Mouse (Mus musculus) limb, embryonic 12.5 days (tissue): Measurements from ENCODE around the gene Tmc5. TPM values are rescaled to one million over a fixed set of nuclear protein-coding genes. Genes with fewer than 3 reads are reported as not detected.

Source experiments
- ATAC-seq: fragments of 200-750 bp; cut with Nextera tagmentation; 2 replicates; pipeline ENCODE4 v1.8.0; 2017; ENCODE audit warnings: low read depth, moderate TSS enrichment; ENCODE audit not compliant: insufficient number of reproducible peaks, insufficient read depth, low FRiP score, low TSS enrichment
- H3K27ac ChIP-seq: fragments of 300-500 bp; sonication (generic); 2 replicates; pipeline ENCODE4 v1.5.1; 2016; ENCODE audit warnings: mild to moderate bottlenecking, moderate library complexity
- H3K27me3 ChIP-seq: fragments of 300-500 bp; sonication (generic); 2 replicates; pipeline ENCODE4 v1.6.1; 2016; ENCODE audit warnings: mild to moderate bottlenecking, moderate library complexity
- H3K36me3 ChIP-seq: fragments of 300-500 bp; sonication (generic); 2 replicates; pipeline ENCODE4 v1.6.1; 2016; ENCODE audit warnings: mild to moderate bottlenecking, moderate library complexity
- H3K4me1 ChIP-seq: fragments of 300-500 bp; sonication (generic); replicated peaks from 2 replicates; pipeline ENCODE4 v1.6.1; 2016
- H3K4me2 ChIP-seq: fragments of 300-500 bp; sonication (generic); 2 replicates; pipeline ENCODE4 v1.6.1; 2016; ENCODE audit warnings: mild to moderate bottlenecking, moderate library complexity
- H3K4me3 ChIP-seq: fragments of 300-500 bp; sonication (generic); replicated peaks from 2 replicates; pipeline ENCODE4 v1.5.1; 2016; ENCODE audit warnings: mild to moderate bottlenecking
- H3K9ac ChIP-seq: fragments of 300-500 bp; sonication (generic); replicated peaks from 2 replicates; pipeline ENCODE4 v1.6.1; 2016; ENCODE audit warnings: mild to moderate bottlenecking, moderate library complexity
- H3K9me3 ChIP-seq: fragments of 300-500 bp; sonication (generic); 2 replicates; pipeline ENCODE4 v1.6.1; 2016; ENCODE audit warnings: mild to moderate bottlenecking, moderate library complexity
- WGBS: fragments of 180-500 bp; shearing (Covaris S2); methylation state at CpG from one replicate; pipeline ENCODE4 v1.1.7; 2016; 5-methylcytosine and 5-hydroxymethylcytosine counted together
- polyA plus RNA-seq: library from polyadenylated mRNA; unstranded; fragments of >200 nt; fragmentation: Nextera tagmentation; extraction: Ambion mirVana; gene quantifications from 2 replicates; pipeline ENCODE4 v1.2.1, GENCODE M21; 2016

The Tmc5 gene
- not detected in 2 replicates for polyA plus RNA-seq

GRCm38 (mm10) chr7:118597201-118597600 lies at the start of gene Tmc5:
TSS of gene Tmc5 (plus strand) at chr7:118597297.
- no peak for ATAC-seq
- H3K27me3 ChIP-seq: peaks cover 55% of the 10 kb centered on the region
- no peak within 1 kb of the TSS for H3K27ac ChIP-seq
- 8% methylated on average over 23 of the region's 23 CpGs for WGBS
- H3K36me3 ChIP-seq: no peaks in the 10 kb centered on the region
- H3K4me1 ChIP-seq: peaks cover 45% of the 10 kb centered on the region
- peak within 1 kb of the TSS; percentile 48 for H3K4me2 ChIP-seq
- H3K4me3 ChIP-seq: peak within 1 kb of the TSS; percentile 22
- peak within 1 kb of the TSS; percentile 27; the same call in 1 of the 2 replicates for H3K9ac ChIP-seq
- no peaks in the 10 kb centered on the region for H3K9me3 ChIP-seq

DNA sequence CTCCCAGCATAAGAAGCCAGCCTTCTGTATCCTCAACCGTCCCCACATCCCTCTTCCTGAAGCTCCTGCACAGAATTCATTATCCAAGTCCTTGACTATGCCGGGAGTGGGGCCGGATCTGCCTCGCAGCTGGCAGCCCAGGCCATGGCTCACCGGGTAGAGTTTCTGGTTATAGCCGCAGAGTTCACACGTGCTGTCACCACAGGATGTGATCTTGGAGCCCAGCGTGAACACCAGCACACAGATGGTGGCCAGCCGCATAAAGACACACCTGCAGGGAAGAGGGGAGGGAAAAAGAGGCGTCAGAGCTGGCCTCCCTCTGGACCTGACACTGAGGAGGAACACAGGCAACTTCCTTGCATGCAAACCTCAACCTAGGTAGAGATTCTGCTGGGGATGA lies 49.6 kb upstream of the Tmc5 start:
- no peak for ATAC-seq
- Histone ChIP-seq H3K27ac (0 out of 2 replicates have a peak overlapping the region, but pooled peaks have one; percentile 12), H3K4me2 (no peak overlapping the region), H3K9me3 (peaks cover 6% of the 10 kb centered on the region; the same call in 1 of the 2 replicates), H3K27me3 (no peaks in the 10 kb centered on the region), H3K4me3 (no peak overlapping the region), H3K4me1 (no peaks in the 10 kb centered on the region), H3K9ac (no peak overlapping the region), H3K36me3 (peaks cover 19% of the 10 kb centered on the region)
- WGBS: 53% methylated on average over 10 of the region's 10 CpGs

GRCm38 (mm10) chr7:118553881-118554280 lies 43.2 kb upstream of the Tmc5 start:
- H3K36me3 ChIP-seq: peaks cover 15% of the 10 kb centered on the region
- no peak overlapping the region for H3K9ac ChIP-seq
- 71% methylated on average over 4 of the region's 4 CpGs for WGBS
- H3K27ac ChIP-seq: no peak overlapping the region
- peaks cover 6% of the 10 kb centered on the region; the same call in 1 of the 2 replicates for H3K9me3 ChIP-seq
- H3K4me2 ChIP-seq: no peak overlapping the region
- no peak for ATAC-seq
- H3K27me3 ChIP-seq: no peaks in the 10 kb centered on the region
- no peak overlapping the region for H3K4me3 ChIP-seq
- no peaks in the 10 kb centered on the region for H3K4me1 ChIP-seq

DNA sequence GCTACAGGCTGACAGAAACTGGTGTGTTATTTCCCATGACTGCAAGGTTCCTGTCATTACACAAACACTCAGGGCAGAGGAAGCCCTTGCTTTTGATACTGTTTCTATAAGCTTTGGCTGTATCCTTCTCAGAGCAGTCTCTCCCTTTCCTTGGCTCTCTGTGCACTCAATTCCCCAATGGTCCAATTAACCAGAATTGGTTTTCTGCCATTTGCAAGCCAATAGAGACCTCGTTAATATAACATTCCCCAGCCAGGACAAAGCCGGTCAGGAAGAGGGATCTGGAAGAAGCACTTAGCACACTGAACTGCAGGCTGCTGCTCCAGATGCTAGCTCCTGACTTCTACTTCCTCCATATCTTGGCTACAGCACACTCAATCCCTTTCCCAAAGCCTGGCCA lies 42.8 kb upstream of the Tmc5 start:
- no peak overlapping the region for H3K9ac ChIP-seq
- 43% methylated on average over 2 of the region's 2 CpGs for WGBS
- H3K4me1 ChIP-seq: no peaks in the 10 kb centered on the region
- no peak overlapping the region; the same call in 1 of the 2 replicates for H3K27ac ChIP-seq
- H3K36me3 ChIP-seq: peaks cover 13% of the 10 kb centered on the region
- no peak overlapping the region for H3K4me2 ChIP-seq
- no peak for ATAC-seq
- H3K27me3 ChIP-seq: no peaks in the 10 kb centered on the region
- H3K4me3 ChIP-seq: no peak overlapping the region
- H3K9me3 ChIP-seq: peaks cover 6% of the 10 kb centered on the region; the same call in 1 of the 2 replicates

GRCm38 (mm10) chr7:118569121-118569543 lies 28.0 kb upstream of the Tmc5 start:
- H3K4me1 ChIP-seq: no peaks in the 10 kb centered on the region
- no peaks in the 10 kb centered on the region for H3K27me3 ChIP-seq
- H3K9ac ChIP-seq: no peak overlapping the region

GRCm38 (mm10) chr7:118571350-118571749 lies 25.7 kb upstream of the Tmc5 start:
- no peak for ATAC-seq
- Histone ChIP-seq H3K36me3 (no peaks in the 10 kb centered on the region), H3K9ac (no peak overlapping the region), H3K27me3 (no peaks in the 10 kb centered on the region), H3K4me2 (no peak overlapping the region), H3K4me1 (no peaks in the 10 kb centered on the region), H3K9me3 (no peaks in the 10 kb centered on the region), H3K4me3 (no peak overlapping the region), H3K27ac (no peak overlapping the region)
- WGBS: 53% methylated on average over 5 of the region's 5 CpGs

More at GRCm38 (mm10) chr7:118569121-118569543, 28.0 kb upstream of the Tmc5 start:
- Histone ChIP-seq H3K27ac (no peak overlapping the region), H3K4me2 (no peak overlapping the region), H3K9me3 (no peaks in the 10 kb centered on the region), H3K4me3 (no peak overlapping the region), H3K36me3 (no peaks in the 10 kb centered on the region)
- WGBS: 84% methylated on average over 6 of the region's 6 CpGs
- no peak for ATAC-seq

DNA sequence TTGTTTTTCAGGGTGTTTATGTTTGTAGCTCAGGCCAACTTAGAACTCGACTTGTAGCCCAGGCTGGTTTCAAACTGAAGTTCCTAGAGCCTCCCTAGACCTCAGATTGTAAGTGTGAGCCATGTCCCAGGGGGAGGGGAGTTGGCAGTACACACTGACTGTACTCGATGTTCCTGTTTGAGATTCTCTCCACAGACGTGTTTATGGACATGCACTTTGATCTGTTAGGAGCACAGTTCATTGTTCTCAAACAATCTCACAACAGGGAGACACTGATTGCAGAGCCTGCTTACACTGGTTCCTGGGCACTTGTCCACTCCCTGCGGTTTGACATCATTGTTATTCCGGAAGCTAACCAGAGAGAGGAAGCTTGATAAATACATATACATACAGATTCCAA lies 25.1 kb upstream of the Tmc5 start:
- Histone ChIP-seq H3K9me3 (no peaks in the 10 kb centered on the region), H3K4me1 (no peaks in the 10 kb centered on the region), H3K9ac (no peak overlapping the region), H3K36me3 (no peaks in the 10 kb centered on the region), H3K4me3 (no peak overlapping the region), H3K27ac (no peak overlapping the region), H3K27me3 (no peaks in the 10 kb centered on the region), H3K4me2 (no peak overlapping the region)
- 69% methylated on average over 5 of the region's 5 CpGs for WGBS
- no peak for ATAC-seq

DNA sequence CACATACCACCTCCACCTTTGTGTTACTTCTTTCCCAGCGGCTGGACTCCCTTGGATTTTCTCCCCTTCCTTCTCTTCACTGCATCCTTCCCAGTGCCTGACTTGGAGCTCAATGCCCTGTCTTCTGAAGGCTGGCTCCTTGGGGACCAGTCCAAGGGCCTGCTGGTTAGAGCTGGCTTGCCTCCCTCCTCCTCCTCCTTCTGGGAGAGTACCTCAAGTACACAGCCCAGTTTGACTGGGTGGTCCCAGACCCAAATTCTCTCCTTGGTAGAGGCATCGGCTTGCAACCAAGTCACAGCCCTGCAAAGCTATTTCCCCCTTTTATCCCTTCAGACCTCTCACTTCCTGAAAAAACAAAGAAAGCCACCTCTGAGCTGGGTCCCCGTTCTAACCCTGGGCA lies 18.8 kb upstream of the Tmc5 start:
- Histone ChIP-seq H3K9me3 (peaks cover 12% of the 10 kb centered on the region; the same call in 1 of the 2 replicates), H3K9ac (0 out of 2 replicates have a peak overlapping the region, but pooled peaks have one; percentile 18), H3K4me3 (no peak overlapping the region), H3K27ac (no peak overlapping the region), H3K4me1 (peaks cover 6% of the 10 kb centered on the region; the same call in 1 of the 2 replicates), H3K36me3 (no peaks in the 10 kb centered on the region), H3K4me2 (no peak overlapping the region), H3K27me3 (no peaks in the 10 kb centered on the region)
- WGBS: 64% methylated on average over 3 of the region's 3 CpGs
- ATAC-seq: peak; percentile 21; the same call in 1 of the 2 replicates

DNA sequence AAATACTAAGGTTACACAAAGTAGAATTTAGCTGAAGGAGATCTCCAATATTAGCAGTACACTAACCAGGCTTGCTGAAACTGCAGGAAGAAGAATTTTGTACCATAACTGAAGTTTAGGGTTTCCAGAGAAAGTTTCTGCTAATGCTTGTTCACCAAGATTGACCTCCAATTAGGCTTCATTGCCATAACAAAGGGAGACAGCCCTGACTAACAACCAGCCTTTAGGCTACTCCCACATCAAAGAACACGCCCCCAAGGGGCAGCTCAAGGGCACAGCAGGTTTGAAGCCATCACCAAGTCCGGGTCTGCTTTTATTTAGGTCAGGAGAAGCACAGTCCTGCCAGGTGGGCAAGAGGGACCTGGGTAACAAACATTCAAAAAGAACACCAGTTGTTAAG lies 17.2 kb upstream of the Tmc5 start:
- no peak for ATAC-seq
- Histone ChIP-seq H3K4me3 (no peak overlapping the region), H3K9ac (no peak overlapping the region), H3K27me3 (no peaks in the 10 kb centered on the region), H3K4me1 (peaks cover 14% of the 10 kb centered on the region), H3K4me2 (no peak overlapping the region), H3K27ac (no peak overlapping the region), H3K9me3 (peaks cover 12% of the 10 kb centered on the region; the same call in 1 of the 2 replicates), H3K36me3 (no peaks in the 10 kb centered on the region)
- 68% methylated on average over 2 of the region's 2 CpGs for WGBS

DNA sequence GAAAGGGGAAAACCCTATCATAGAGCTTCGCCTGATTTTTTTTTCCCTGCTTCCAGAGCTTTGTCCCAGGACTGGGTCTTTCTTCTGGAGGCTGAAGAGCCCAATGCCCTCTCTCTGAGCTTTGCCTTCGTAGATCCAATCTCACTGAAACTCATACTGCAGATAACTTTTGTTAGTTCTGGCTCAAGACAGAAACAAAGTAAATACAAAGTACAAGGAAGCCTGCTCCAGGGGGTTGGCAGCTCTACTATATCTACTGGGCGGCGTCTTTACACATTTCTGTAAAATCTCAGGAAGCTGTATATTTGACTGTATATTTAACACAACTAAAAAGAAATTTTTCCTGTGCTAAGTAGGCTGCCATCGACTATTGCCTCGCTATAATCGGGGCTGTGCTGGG lies 13.3 kb upstream of the Tmc5 start:
- Histone ChIP-seq H3K4me2 (peak overlapping the region; percentile 92), H3K9ac (peak overlapping the region; percentile 74; the same call in 1 of the 2 replicates), H3K36me3 (no peaks in the 10 kb centered on the region), H3K27ac (no peak overlapping the region), H3K4me3 (peak overlapping the region; percentile 67), H3K4me1 (peaks cover 8% of the 10 kb centered on the region), H3K27me3 (0 out of 2 replicates have a peak, but pooled peaks cover 6% of the 10 kb centered on the region), H3K9me3 (peaks cover 12% of the 10 kb centered on the region; the same call in 1 of the 2 replicates)
- no peak for ATAC-seq
- 28% methylated on average over 7 of the region's 7 CpGs for WGBS

GRCm38 (mm10) chr7:118584257-118584907 lies 12.7 kb upstream of the Tmc5 start, which contains the start of gene Tmc7:
TSS of gene Tmc7 (minus strand) at chr7:118584736.
- peak; percentile 77 for ATAC-seq
- under 1% methylated on average over 48 of the region's 51 CpGs for WGBS
- no peaks in the 10 kb centered on the region for H3K36me3 ChIP-seq
- H3K9ac ChIP-seq: peak within 1 kb of the TSS; percentile 74
- peaks cover 12% of the 10 kb centered on the region; the same call in 1 of the 2 replicates for H3K9me3 ChIP-seq
- H3K27me3 ChIP-seq: 0 out of 2 replicates have a peak, but pooled peaks cover 6% of the 10 kb centered on the region
- H3K4me1 ChIP-seq: peaks cover 8% of the 10 kb centered on the region
- peak within 1 kb of the TSS; percentile 67 for H3K4me3 ChIP-seq
- H3K4me2 ChIP-seq: peak within 1 kb of the TSS; percentile 92
- H3K27ac ChIP-seq: no peak within 1 kb of the TSS
